Mouse (Mus musculus) lung, adult 2 months (tissue): ENCODE measurements at regions not wholly inside any gene's neighbourhood (a gene's known extent, or its start where the extent isn't known, plus 50 kb on each side); places are given as distances from the start of the nearest gene placed in this dataset.

Experiments used
- DNase-seq: peaks from one replicate; pipeline ENCODE4 v3.0.0; 2022
- H3K4me1 ChIP-seq: fragments of 200-500 bp; 2 replicates; pipeline ENCODE4 v1.6.1; 2011; ENCODE audit warnings: low read length; ENCODE audit not compliant: control insufficient read depth, insufficient read depth
- H3K4me3 ChIP-seq: fragments of 200-500 bp; replicated peaks from 2 replicates; pipeline ENCODE3; 2011; ENCODE audit warnings: low read depth, mild to moderate bottlenecking, control low read depth, low read length; ENCODE audit errors: extremely low read depth
- CTCF ChIP-seq: fragments of 200-500 bp; IDR thresholded peaks from 2 replicates; pipeline ENCODE4 v1.5.1; 2011; ENCODE audit warnings: mild to moderate bottlenecking, low read length, control low read depth; ENCODE audit not compliant: insufficient read depth
- POLR2A ChIP-seq: fragments of 200-500 bp; IDR thresholded peaks from 2 replicates; pipeline ENCODE4 v1.6.1; 2011; ENCODE audit warnings: low read depth, mild to moderate bottlenecking, control low read depth, low read length, borderline replicate concordance; ENCODE audit errors: extremely low read depth
- WGBS: fragments of 180-500 bp; shearing (Covaris S2); methylation state at CpG from one replicate; pipeline ENCODE4 v1.1.7; 2018; 5-methylcytosine and 5-hydroxymethylcytosine counted together

- Histone ChIP-seq H3K4me1 (no peaks in the 10 kb centered on the region), H3K4me3 (no peak overlapping the region)
- no peak for DNase-seq
- TF ChIP-seq POLR2A: no peak
- 58% methylated on average over 4 of the region's 4 CpGs for WGBS
Observed at GRCm38 (mm10) chr15:87398396-87398795, 145.7 kb upstream of the Fam19a5 start.

GRCm38 (mm10) chr15:87405689-87406088 is 138.4 kb upstream of the Fam19a5 start:
- no peak overlapping the region for H3K4me3 ChIP-seq
- no peak for TF ChIP-seq CTCF
- TF ChIP-seq POLR2A: no peak
- 78% methylated on average over 5 of the region's 5 CpGs for WGBS
- no peak for DNase-seq
- no peaks in the 10 kb centered on the region for H3K4me1 ChIP-seq

- no peaks in the 10 kb centered on the region for H3K4me1 ChIP-seq
- WGBS: 51% methylated on average over 12 of the region's 12 CpGs
- H3K4me3 ChIP-seq: no peak overlapping the region
- no peak for DNase-seq
- no peak for TF ChIP-seq CTCF
- no peak for TF ChIP-seq POLR2A
Observed at GRCm38 (mm10) chr15:87411978-87412377, 132.1 kb upstream of the Fam19a5 start.

GRCm38 (mm10) chr15:87415996-87416395 is 128.1 kb upstream of the Fam19a5 start:
- no peak for TF ChIP-seq CTCF
- no peak for TF ChIP-seq POLR2A
- WGBS: 64% methylated on average over 7 of the region's 7 CpGs
- H3K4me3 ChIP-seq: no peak overlapping the region
- no peaks in the 10 kb centered on the region for H3K4me1 ChIP-seq
- no peak for DNase-seq

GRCm38 (mm10) chr15:87421743-87422142 is 122.4 kb upstream of the Fam19a5 start:
- no peak for DNase-seq
- 79% methylated on average over 4 of the region's 4 CpGs for WGBS
- TF ChIP-seq POLR2A: no peak
- no peak for TF ChIP-seq CTCF
- no peak overlapping the region for H3K4me3 ChIP-seq
- H3K4me1 ChIP-seq: no peaks in the 10 kb centered on the region

- Histone ChIP-seq H3K4me1 (no peaks in the 10 kb centered on the region), H3K4me3 (no peak overlapping the region)
- no peak for DNase-seq
- WGBS: 88% methylated on average over 6 of the region's 6 CpGs
- no peak for TF ChIP-seq POLR2A
- no peak for TF ChIP-seq CTCF
Observed at GRCm38 (mm10) chr15:87433306-87433705, 110.8 kb upstream of the Fam19a5 start.

GRCm38 (mm10) chr15:87433901-87434300 is 110.2 kb upstream of the Fam19a5 start:
- DNase-seq: no peak
- TF ChIP-seq CTCF: no peak
- TF ChIP-seq POLR2A: no peak
- WGBS: 90% methylated on average over 12 of the region's 12 CpGs
- no peak overlapping the region for H3K4me3 ChIP-seq
- H3K4me1 ChIP-seq: no peaks in the 10 kb centered on the region

- no peak for DNase-seq
- TF ChIP-seq POLR2A (no peak), CTCF (no peak)
- no peak overlapping the region for H3K4me3 ChIP-seq
- no peaks in the 10 kb centered on the region for H3K4me1 ChIP-seq
- 75% methylated on average over 2 of the region's 2 CpGs for WGBS
Observed at GRCm38 (mm10) chr15:87435566-87435965, 108.5 kb upstream of the Fam19a5 start.

GRCm38 (mm10) chr15:87437611-87438010 is 106.5 kb upstream of the Fam19a5 start:
- TF ChIP-seq CTCF (no peak), POLR2A (no peak)
- H3K4me1 ChIP-seq: no peaks in the 10 kb centered on the region
- WGBS: 59% methylated on average over 5 of the region's 5 CpGs
- DNase-seq: no peak
- H3K4me3 ChIP-seq: no peak overlapping the region

GRCm38 (mm10) chr15:87458932-87459331 is 85.2 kb upstream of the Fam19a5 start:
- 38% methylated on average over 1 of the region's 1 CpGs for WGBS
- H3K4me1 ChIP-seq: no peaks in the 10 kb centered on the region
- no peak for TF ChIP-seq POLR2A
- TF ChIP-seq CTCF: no peak
- no peak for DNase-seq
- H3K4me3 ChIP-seq: no peak overlapping the region
